Mouse (Mus musculus) stomach, embryonic 15.5 days (tissue): ENCODE data around the gene Vmn1r130. TPM values are rescaled to one million over a fixed set of nuclear protein-coding genes. Genes with fewer than 3 reads are reported as not detected.
"Not testable (repeated sequence)": the region's sequence is repeated elsewhere in the genome, so short reads cannot be mapped to it uniquely, and the experiment has no call there.

ENCODE experiments used
- ATAC-seq: fragments of 200-750 bp; cut with Nextera tagmentation; 2 replicates; pipeline ENCODE4 v1.8.0; 2017; ENCODE audit warnings: low read depth, moderate number of reproducible peaks, moderate TSS enrichment; ENCODE audit not compliant: insufficient read depth, low FRiP score
- H3K27ac ChIP-seq: fragments of 300-500 bp; sonication (generic); 2 replicates; pipeline ENCODE4 v1.5.1; 2015; ENCODE audit warnings: mild to moderate bottlenecking, inconsistent platforms
- H3K27me3 ChIP-seq: fragments of 300-500 bp; sonication (generic); replicated peaks from 2 replicates; pipeline ENCODE4 v1.6.1; 2015; ENCODE audit warnings: inconsistent platforms
- H3K36me3 ChIP-seq: fragments of 300-500 bp; sonication (generic); 2 replicates; pipeline ENCODE4 v1.6.1; 2015; ENCODE audit warnings: inconsistent platforms
- H3K4me1 ChIP-seq: fragments of 300-500 bp; sonication (generic); 2 replicates; pipeline ENCODE4 v1.6.1; 2015; ENCODE audit warnings: inconsistent platforms
- H3K4me2 ChIP-seq: fragments of 300-500 bp; sonication (generic); 2 replicates; pipeline ENCODE4 v1.6.1; 2015; ENCODE audit warnings: mild to moderate bottlenecking, inconsistent platforms
- H3K4me3 ChIP-seq: fragments of 300-500 bp; sonication (generic); replicated peaks from 2 replicates; pipeline ENCODE4 v1.5.1; 2015; ENCODE audit warnings: inconsistent platforms
- H3K9ac ChIP-seq: fragments of 300-500 bp; sonication (generic); 2 replicates; pipeline ENCODE4 v1.6.1; 2015; ENCODE audit warnings: inconsistent platforms
- H3K9me3 ChIP-seq: fragments of 300-500 bp; sonication (generic); 2 replicates; pipeline ENCODE4 v1.6.1; 2016; ENCODE audit warnings: inconsistent platforms
- WGBS: fragments of 180-500 bp; shearing (Covaris S2); methylation state at CpG from one replicate; pipeline ENCODE4 v1.1.7; 2015; 5-methylcytosine and 5-hydroxymethylcytosine counted together
- polyA plus RNA-seq: library from polyadenylated mRNA; unstranded; fragments of >200 nt; fragmentation: Nextera tagmentation; extraction: Ambion mirVana; gene quantifications from 2 replicates; pipeline ENCODE4 v1.2.1, GENCODE M21; 2015

Gene Vmn1r130
- polyA plus RNA-seq, result not detected in 2 replicates

DNA sequence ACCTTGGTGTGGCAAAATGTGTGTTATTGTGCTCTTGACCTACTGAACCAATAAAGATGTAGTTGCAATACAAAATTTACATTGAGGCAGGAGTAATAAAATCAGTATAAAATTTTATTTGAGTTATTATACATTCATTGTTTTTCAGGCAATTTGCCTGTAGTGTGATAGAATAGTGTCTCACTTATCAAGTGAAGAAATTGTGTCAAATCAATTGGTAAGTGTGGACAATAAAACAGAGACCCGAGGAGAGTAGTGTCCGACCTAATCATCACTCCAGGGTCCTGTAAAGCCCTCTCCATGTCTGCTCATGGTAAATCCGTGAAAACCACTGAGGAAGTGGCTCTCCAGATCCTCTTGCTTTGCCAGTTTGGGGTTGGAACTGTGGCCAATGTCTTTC, at the start of gene Vmn1r130:
Vmn1r130 (plus strand) TSS at position 301 of the 400 bp plus-strand sequence.
- H3K4me2 ChIP-seq, H3K36me3 ChIP-seq, H3K27ac ChIP-seq, H3K9me3 ChIP-seq, ATAC-seq, H3K4me1 ChIP-seq, H3K4me3 ChIP-seq, H3K27me3 ChIP-seq, H3K9ac ChIP-seq: not testable (repeated sequence)
- no CpG with 5 or more reads among the region's 3 CpGs for WGBS

DNA sequence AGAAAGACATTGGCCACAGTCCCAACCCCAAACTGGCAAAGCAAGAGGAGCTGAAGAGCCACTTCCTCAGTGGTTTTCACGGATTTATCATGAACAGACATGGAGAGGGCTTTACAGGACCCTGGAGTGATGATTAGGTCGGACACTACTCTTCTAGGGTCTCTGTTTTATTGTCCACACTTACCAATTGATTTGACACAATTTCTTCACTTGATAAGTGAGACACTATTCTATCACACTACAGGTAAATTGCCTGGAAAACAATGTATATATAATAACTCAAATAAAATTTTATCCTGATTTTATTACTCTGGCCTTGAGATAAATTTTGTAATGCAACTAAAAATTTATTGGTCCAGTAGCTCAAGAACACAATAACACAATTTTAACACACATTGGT, 34.4 kb downstream of the Vmn1r130 start, which contains the start of gene Vmn1r131:
Vmn1r131 (minus strand) TSS at position 101 of the 400 bp plus-strand sequence.
- H3K27me3 ChIP-seq, ATAC-seq, H3K4me1 ChIP-seq, H3K9ac ChIP-seq, H3K4me2 ChIP-seq, H3K36me3 ChIP-seq, H3K9me3 ChIP-seq, H3K4me3 ChIP-seq, H3K27ac ChIP-seq: not testable (repeated sequence)
- no CpG with 5 or more reads among the region's 2 CpGs for WGBS

Other genes starting within 250 kb of the Vmn1r130 start
- not detected in 2 replicates for gene Vmn1r125, start 239.6 kb upstream of the Vmn1r130 start, polyA plus RNA-seq
- not detected in 2 replicates for gene Vmn1r126, start 210.3 kb upstream of the Vmn1r130 start, polyA plus RNA-seq
- gene Vmn1r127, start 191.9 kb upstream of the Vmn1r130 start, polyA plus RNA-seq, result not detected in 2 replicates
- gene Vmn1r128, start 162.4 kb upstream of the Vmn1r130 start, polyA plus RNA-seq, result not detected in 2 replicates
- gene Vmn1r129, start 150.5 kb upstream of the Vmn1r130 start, polyA plus RNA-seq, result not detected in 2 replicates
- gene Gm6882, start 79.0 kb upstream of the Vmn1r130 start, polyA plus RNA-seq, result not detected in 2 replicates
- not detected in 2 replicates for gene Vmn1r131, start 34.3 kb downstream of the Vmn1r130 start, polyA plus RNA-seq
- gene Vmn1r132, start 102.3 kb downstream of the Vmn1r130 start, polyA plus RNA-seq, result not detected in 2 replicates
- gene Gm4175, start 249.7 kb downstream of the Vmn1r130 start, polyA plus RNA-seq, result not detected in 2 replicates